Mouse (Mus musculus) left cerebral cortex, adult 8-10 months (tissue): Measurements from ENCODE around the gene Fam89b. TPM values are rescaled to one million over a fixed set of nuclear protein-coding genes. Genes with fewer than 3 reads are reported as not detected.
"Not testable (repeated sequence)": the region's sequence is repeated elsewhere in the genome, so short reads cannot be mapped to it uniquely, and the experiment has no call there.

Experiments used
- DNase-seq, 2 experiments: peaks; one replicate each; pipeline ENCODE4 v3.0.0; 2022; ENCODE audit warnings: low spot score in 2 of 2
- total RNA-seq, 4 experiments: library from RNA; stranded (reverse); gene quantifications; 2 replicates each; pipeline ENCODE4 v1.2.4; 2022

Fam89b gene
- total RNA-seq, 4 experiments from 2014 or later, result 24.9 to 30.9 (median 26.1) TPM

DNA sequence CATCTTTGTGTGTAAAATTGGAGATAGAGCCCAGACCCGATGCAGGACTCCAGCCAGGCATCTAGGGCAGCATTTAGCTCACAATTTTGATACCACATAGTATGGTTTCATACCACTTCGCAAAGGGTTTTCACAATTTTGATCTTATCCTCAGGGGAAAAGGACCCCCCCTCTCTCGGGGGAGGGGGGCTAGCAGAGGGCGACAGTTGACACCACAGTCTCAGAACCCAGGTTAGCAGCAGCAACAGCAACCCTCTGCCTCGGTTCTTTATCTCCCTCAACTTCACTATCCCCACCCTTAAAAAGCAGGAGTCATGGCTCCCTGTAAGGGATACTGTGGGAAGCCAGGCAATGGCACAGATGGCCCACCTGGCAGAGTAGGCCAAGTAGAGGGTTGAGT is 16.2 kb downstream of the Fam89b start:
- DNase-seq, result no peak

GRCm38 (mm10) chr19:5711907-5712460 is 17.5 kb downstream of the Fam89b start:
- DNase-seq, result no peak

- DNase-seq, result no peak
Observed at GRCm38 (mm10) chr19:5711218-5711617, 18.2 kb downstream of the Fam89b start.

- no peak for DNase-seq
Observed at GRCm38 (mm10) chr19:5710581-5710980, 18.9 kb downstream of the Fam89b start.

DNA sequence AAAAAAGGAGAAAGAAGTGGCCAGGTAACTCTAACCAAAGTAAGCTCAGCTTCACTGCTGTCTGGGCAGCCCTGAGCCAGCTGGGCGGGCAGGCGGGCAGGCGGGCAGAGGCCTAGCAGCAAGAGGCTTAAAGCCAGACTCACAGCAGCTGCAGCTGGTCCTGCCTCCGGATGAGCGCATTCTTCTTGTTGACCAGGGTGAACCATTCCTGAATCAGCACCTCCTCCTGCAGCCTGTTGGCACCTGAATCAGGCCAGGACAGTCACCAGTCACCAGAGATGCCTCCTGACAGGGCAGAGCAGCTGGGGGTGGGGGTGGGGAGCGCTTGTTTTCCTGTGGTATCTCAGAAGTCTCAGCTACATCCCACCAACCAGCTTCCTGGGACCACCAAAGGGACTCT is 19.4 kb downstream of the Fam89b start:
- no peak for DNase-seq

DNA sequence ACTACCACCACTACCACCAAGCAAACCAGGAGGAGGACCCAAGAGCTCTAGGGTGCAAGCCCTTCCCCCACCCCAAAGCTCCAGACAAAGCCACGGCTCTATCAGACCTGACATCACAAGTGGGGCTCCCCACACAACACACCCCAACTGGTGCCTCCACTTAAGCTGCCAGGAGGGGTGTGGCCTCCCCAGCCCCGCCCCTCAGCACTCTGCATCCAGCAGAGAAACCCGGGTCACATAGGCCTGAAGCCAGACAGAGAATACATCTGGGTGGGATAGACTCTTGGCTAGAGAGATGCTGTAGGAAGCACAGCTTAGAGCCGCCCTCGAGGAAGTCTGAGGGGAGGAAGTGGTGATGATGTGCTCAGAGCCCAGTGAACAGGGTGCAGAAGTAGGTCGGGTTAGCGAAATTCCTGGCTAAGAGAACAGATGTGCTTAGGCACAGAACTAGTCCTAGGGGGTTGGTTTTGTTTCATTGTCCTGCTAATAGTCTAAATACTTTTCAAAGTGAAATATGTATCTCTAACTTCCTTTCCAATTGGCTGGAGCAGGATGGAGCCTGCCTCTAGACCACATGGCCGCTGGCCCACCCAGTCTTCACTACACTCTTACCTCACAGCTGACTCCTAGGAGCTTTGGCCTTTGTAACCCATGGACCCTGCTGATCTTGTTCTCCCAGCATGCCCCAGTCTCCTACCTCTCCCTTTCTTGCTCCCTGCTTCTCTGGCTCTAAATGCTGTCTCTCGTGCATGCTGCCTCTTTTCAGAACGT is 24.5 kb downstream of the Fam89b start:
- no peak for DNase-seq

GRCm38 (mm10) chr19:5704163-5704800 is 25.2 kb downstream of the Fam89b start, which contains the start of gene Kcnk7:
Gene Kcnk7, plus strand, starts transcription at chr19:5704367.
- DNase-seq, result peak in 1 of 2 experiments; percentile 32

GRCm38 (mm10) chr19:5695849-5696462 is 33.5 kb downstream of the Fam89b start:
- DNase-seq, result no peak

- no peak for DNase-seq
Observed at GRCm38 (mm10) chr19:5693801-5694200, 35.7 kb downstream of the Fam89b start.

- no peak for DNase-seq
Observed at GRCm38 (mm10) chr19:5692913-5693396, 36.5 kb downstream of the Fam89b start.

- no peak for DNase-seq
Observed at GRCm38 (mm10) chr19:5692086-5692912, 37.2 kb downstream of the Fam89b start.

GRCm38 (mm10) chr19:5691601-5692000 is 37.9 kb downstream of the Fam89b start:
- no peak for DNase-seq

DNA sequence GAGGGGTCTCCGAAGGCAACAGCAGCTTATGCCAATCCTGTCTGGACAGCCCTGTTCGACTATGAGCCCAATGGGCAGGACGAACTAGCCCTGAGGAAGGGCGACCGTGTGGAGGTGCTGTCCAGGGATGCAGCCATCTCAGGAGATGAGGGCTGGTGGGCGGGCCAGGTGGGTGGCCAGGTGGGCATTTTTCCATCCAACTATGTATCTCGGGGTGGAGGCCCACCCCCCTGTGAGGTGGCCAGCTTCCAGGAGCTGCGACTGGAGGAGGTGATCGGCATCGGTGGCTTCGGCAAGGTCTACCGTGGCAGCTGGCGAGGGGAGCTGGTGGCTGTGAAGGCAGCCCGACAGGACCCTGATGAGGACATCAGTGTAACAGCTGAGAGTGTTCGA is 39.1 kb downstream of the Fam89b start:
- peak in 1 of 2 experiments; percentile 48 for DNase-seq

GRCm38 (mm10) chr19:5689565-5690342 is 39.7 kb downstream of the Fam89b start:
- DNase-seq, result peak; percentile 65 to 77

- no peak for DNase-seq
Observed at GRCm38 (mm10) chr19:5689088-5689428, 40.4 kb downstream of the Fam89b start.

DNA sequence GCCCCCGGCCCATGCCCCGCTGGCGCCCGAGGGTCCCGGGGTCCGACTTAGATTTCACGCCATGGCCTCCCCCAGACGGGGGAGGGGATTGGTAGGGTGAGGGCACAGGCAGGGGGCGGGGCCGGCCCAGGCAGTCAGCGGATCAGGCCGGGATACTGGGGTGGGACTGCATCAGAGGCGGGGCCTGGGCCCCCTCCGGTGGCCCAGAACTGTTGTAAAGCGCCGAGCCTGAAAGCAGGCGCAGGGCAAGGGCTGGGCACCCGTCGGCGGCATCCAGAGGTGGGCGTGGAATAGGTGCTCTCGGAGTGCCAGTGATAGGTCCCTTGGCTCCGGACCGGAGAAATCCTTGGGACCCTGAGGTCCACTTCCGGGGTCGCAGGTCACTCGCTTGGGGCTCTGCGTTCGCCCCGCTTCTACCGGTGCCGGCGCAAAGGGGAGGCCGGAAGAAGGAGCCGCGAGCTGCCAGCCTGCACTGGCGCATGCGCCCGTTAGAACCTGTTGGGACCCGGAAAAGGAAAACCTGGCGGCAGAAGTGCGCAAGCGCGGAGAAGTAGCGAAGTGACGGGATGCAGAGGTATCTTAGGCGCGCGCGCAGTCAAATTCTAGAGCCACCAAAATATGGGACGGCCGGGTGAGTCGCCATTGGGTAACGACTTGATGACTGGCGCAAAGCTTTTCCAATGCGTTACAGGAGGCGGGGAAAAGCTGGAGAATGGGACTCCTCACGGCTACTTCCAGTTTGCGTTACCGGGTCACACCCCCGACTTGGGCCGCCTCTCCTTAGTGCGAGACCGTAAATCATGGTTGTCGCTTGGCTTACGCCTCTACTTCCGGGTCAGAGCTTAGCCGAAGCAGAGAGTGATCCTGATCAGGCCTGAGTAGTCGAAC is 41.0 kb downstream of the Fam89b start, which contains the start of the genes Map3k11 and Pcnx3:
Gene Map3k11 (plus strand): TSS at position 543 of the 888 bp plus-strand sequence.
Gene Pcnx3 (minus strand): TSS at position 709 of the 888 bp plus-strand sequence.
- peak; percentile 92 to 98 for DNase-seq

DNA sequence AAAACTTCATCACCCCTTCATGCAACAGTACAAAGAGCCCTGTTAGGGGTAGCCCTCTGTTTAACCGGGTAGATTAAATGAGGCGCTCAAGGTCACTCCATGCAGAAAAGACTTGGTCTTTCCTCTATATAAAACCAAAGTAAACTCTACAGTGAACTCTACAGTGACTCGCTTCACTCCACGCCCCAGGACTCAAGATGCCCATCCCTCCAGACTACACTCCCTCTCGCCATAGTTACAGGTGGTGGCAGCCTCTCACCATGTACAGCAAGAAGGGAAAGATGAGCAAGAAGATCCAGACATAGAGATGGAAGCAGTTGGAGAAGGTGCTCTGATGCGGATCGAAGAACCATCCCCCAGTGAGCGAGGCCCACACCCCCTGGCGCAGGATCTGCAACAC is 41.7 kb downstream of the Fam89b start:
- DNase-seq, result no peak

- not testable (repeated sequence) for DNase-seq
Observed at GRCm38 (mm10) chr19:5686954-5687353, 42.5 kb downstream of the Fam89b start.

DNA sequence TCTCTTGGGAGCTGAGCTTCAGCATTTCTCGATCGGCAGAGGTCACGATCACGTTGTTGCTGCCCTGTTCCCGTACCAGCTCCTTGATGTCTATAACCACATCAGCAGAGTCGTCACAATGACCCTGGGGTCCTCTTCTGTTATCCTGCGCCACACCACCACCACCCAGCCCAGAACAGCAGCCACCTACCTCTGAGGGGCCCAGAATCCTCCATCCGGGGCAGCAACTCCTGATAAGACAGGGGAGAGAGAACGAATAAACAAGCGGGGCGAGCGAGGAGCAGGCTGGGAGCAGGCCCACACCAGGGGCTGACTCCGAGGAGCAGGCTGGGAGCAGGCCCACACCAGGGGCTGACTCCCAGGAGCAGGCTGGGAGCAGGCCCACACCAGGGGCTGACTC is 43.0 kb downstream of the Fam89b start:
- no peak for DNase-seq
